Mouse (Mus musculus) forebrain, postnatal 0 days (tissue): ENCODE results near the gene Olfr1382. TPM values are rescaled to one million over a fixed set of nuclear protein-coding genes. Genes with fewer than 3 reads are reported as not detected.
"Not testable (repeated sequence)": the region's sequence is repeated elsewhere in the genome, so short reads cannot be mapped to it uniquely, and the experiment has no call there.

ENCODE experiments used
- ATAC-seq: fragments of 200-750 bp; cut with Nextera tagmentation; 2 replicates; pipeline ENCODE4 v1.8.0; 2017; ENCODE audit warnings: mild to moderate bottlenecking, moderate library complexity
- DNase-seq: peaks from one replicate; pipeline ENCODE4 v3.0.0-alpha.2; 2015
- H3K27ac ChIP-seq: fragments of 300-500 bp; sonication (generic); 2 replicates; pipeline ENCODE4 v1.5.1; 2014; ENCODE audit warnings: low read depth, mild to moderate bottlenecking, antibody characterized with exemption, low read length, moderate library complexity, mixed read lengths
- H3K27me3 ChIP-seq: fragments of 300-500 bp; sonication (generic); 2 replicates; pipeline ENCODE4 v1.6.1; 2014; ENCODE audit warnings: mild to moderate bottlenecking, low read length, mixed read lengths; ENCODE audit not compliant: insufficient read depth
- H3K36me3 ChIP-seq: fragments of 300-500 bp; sonication (generic); 2 replicates; pipeline ENCODE4 v1.6.1; 2014; ENCODE audit warnings: mild to moderate bottlenecking, moderate library complexity; ENCODE audit not compliant: insufficient read depth
- H3K4me1 ChIP-seq: fragments of 300-500 bp; sonication (generic); 2 replicates; pipeline ENCODE4 v1.6.1; 2014; ENCODE audit warnings: antibody characterized with exemption; ENCODE audit not compliant: insufficient read depth
- H3K4me2 ChIP-seq: fragments of 300-500 bp; sonication (generic); 2 replicates; pipeline ENCODE4 v1.6.1; 2014; ENCODE audit warnings: low read depth, mild to moderate bottlenecking, moderate library complexity
- H3K4me3 ChIP-seq: fragments of 300-500 bp; sonication (generic); 2 replicates; pipeline ENCODE4 v1.5.1; 2014; ENCODE audit warnings: low read depth, low read length, mixed read lengths
- H3K9ac ChIP-seq: fragments of 300-500 bp; sonication (generic); 2 replicates; pipeline ENCODE4 v1.6.1; 2014; ENCODE audit warnings: mild to moderate bottlenecking
- H3K9me3 ChIP-seq: fragments of 300-500 bp; sonication (generic); 2 replicates; pipeline ENCODE4 v1.6.1; 2016; ENCODE audit warnings: low read length
- CTCF ChIP-seq: sonication (generic); IDR thresholded peaks from 2 replicates; pipeline ENCODE4 v1.5.1; 2016; ENCODE audit warnings: antibody characterized with exemption, control low read depth, low read depth
- WGBS: fragments of 180-500 bp; shearing (Covaris S2); extraction: QIAGEN DNeasy Blood & Tissue Kit; methylation state at CpG from one replicate; pipeline ENCODE4 v1.1.7; 2014; 5-methylcytosine and 5-hydroxymethylcytosine counted together
- polyA plus RNA-seq: library from polyadenylated mRNA; unstranded; fragments of >200 nt; fragmentation: Nextera tagmentation; extraction: Ambion mirVana; gene quantifications from 2 replicates; pipeline ENCODE4 v1.2.1, GENCODE M21; 2015
- total RNA-seq: library from RNA; depleted of rRNA; stranded (reverse); fragments of >200 nt; gene quantifications from 2 replicates; pipeline ENCODE4 v1.2.3, GENCODE M21; 2014; rRNA removed

Olfr1382 gene
- total and polyA plus RNA-seq, 2 experiments from 2014 or later = not detected

DNA sequence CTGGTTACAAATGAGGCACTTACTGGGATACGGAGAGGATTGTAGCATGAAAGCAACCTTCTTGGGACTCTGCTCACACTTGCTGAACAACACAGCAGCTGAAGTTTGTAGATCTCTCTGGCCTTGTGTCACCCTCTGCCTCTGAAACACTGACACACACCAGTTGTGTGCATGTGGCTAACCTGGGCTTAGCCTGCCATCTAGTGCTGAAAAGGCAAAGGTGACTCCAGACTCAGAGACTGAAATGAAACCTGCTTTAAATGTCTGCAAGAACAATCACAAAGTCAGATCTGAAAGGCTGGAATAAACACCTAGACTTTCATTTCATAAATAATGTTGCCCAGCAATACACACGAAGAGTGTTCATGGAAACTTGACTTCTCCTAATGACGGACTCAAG is 26.0 kb downstream of the Olfr1382 start:
- not testable (repeated sequence) for H3K27me3 ChIP-seq, ATAC-seq, H3K9ac ChIP-seq, H3K9me3 ChIP-seq, H3K4me1 ChIP-seq, H3K27ac ChIP-seq, H3K4me2 ChIP-seq, H3K4me3 ChIP-seq, H3K36me3 ChIP-seq
- peak; percentile 44 for TF ChIP-seq CTCF
- 91% methylated on average over 3 of the region's 3 CpGs for WGBS
- DNase-seq = peak; percentile 4

DNA sequence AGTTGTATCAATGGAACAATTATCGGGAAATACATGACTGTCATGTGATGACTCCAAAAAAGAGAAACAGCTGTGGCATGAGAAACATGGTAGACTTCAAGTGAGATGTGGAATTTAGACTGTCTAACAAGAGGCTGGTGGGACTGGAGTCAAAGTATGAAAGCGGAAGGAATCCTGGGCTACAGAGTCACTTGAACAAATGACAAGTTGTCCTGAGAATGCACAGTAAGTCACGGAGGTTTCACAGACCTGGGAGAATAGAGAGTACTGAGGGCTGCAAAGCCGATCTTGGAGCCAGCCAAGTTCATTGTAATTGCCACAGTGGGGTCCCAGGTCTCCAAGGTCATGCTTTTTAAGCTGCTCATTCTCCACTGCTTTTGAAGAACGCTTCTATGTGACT is 28.5 kb downstream of the Olfr1382 start, which contains the start of gene Olfr1380:
Gene Olfr1380, plus strand, starts transcription at position 301 of the 400 bp plus-strand sequence.
- H3K4me2 ChIP-seq, H3K4me1 ChIP-seq, H3K27me3 ChIP-seq, H3K4me3 ChIP-seq, ATAC-seq, H3K9me3 ChIP-seq, H3K27ac ChIP-seq, H3K36me3 ChIP-seq, H3K9ac ChIP-seq, DNase-seq: not testable (repeated sequence)
- WGBS = 62% methylated on average over 5 of the region's 5 CpGs

DNA sequence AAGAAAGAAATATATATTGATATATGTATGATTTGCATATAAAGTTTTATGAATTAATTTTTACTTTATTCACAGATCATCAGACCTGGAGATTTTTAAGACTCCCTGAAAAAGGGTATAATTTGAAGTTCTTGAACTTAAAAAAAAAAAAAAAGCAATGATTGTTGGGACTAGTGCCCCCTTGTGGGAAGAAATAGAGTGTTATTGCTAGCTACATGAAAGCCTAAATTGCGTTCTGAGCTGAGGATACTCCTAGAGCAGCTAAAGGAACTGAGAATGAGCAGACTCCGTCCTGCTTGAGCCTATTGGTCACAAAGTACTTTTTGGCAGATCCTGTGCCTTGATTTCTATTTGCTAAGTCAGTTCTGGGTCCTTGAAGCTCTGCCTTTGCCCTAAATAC is 47.0 kb downstream of the Olfr1382 start:
- H3K9ac ChIP-seq, H3K27ac ChIP-seq, ATAC-seq, H3K4me1 ChIP-seq, H3K27me3 ChIP-seq, H3K4me3 ChIP-seq, H3K9me3 ChIP-seq, H3K4me2 ChIP-seq, H3K36me3 ChIP-seq: not testable (repeated sequence)
- peak; percentile 0 for DNase-seq
- 34% methylated on average over 2 of the region's 2 CpGs for WGBS
- peak; percentile 37 for TF ChIP-seq CTCF

DNA sequence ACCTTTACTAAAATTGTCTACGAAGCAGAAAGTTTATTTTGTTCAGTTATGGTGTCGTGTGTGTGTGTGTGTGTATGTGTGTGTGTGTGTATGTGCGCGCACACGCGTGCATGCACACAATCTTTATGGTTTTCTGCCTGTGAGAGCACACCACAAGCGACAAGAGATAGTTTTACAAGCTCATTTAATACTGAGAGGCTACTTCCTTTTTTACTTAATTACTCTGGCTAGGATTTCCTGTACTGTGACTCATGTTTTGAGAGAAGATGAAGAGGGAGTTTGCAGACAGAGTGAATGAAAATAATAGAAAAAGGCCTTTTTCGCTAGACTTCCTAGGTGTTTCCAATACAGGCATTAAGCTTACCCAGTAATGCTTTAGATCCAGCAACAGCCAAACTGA is 52.4 kb downstream of the Olfr1382 start:
- H3K4me2 ChIP-seq, H3K9me3 ChIP-seq, ATAC-seq, H3K36me3 ChIP-seq, H3K27ac ChIP-seq, DNase-seq, H3K4me1 ChIP-seq, H3K9ac ChIP-seq, H3K27me3 ChIP-seq, H3K4me3 ChIP-seq: not testable (repeated sequence)
- 87% methylated on average over 8 of the region's 8 CpGs for WGBS

Other genes with a start within 250 kb of the Olfr1382 start
- gene Olfr1393, start 249.9 kb upstream of the Olfr1382 start, total RNA-seq = 0.08 and 0.48 TPM in 2 replicates
- gene Olfr1393, start 249.9 kb upstream of the Olfr1382 start, polyA plus RNA-seq = 0.10 TPM in 1 of 2 replicates, not detected in the other
- 0.31 and 0.95 TPM in 2 replicates for gene Olfr1392, start 243.0 kb upstream of the Olfr1382 start, total RNA-seq
- gene Olfr1392, start 243.0 kb upstream of the Olfr1382 start, polyA plus RNA-seq = 0.12 TPM in 1 of 2 replicates, not detected in the other
- 0.10 TPM in 1 of 2 replicates, not detected in the other for gene Olfr10, start 223.5 kb upstream of the Olfr1382 start, total RNA-seq
- gene Olfr10, start 223.5 kb upstream of the Olfr1382 start, polyA plus RNA-seq = not detected in 2 replicates
- not detected in 2 replicates for gene Olfr1391, start 205.5 kb upstream of the Olfr1382 start, total RNA-seq
- not detected in 2 replicates for gene Olfr1391, start 205.5 kb upstream of the Olfr1382 start, polyA plus RNA-seq
- not detected in 2 replicates for gene Olfr1390, start 193.1 kb upstream of the Olfr1382 start, total RNA-seq
- gene Olfr1390, start 193.1 kb upstream of the Olfr1382 start, polyA plus RNA-seq = not detected in 2 replicates
- not detected in 2 replicates for gene Olfr1389, start 105.2 kb upstream of the Olfr1382 start, total RNA-seq
- gene Olfr1389, start 105.2 kb upstream of the Olfr1382 start, polyA plus RNA-seq = not detected in 2 replicates
- gene Olfr1388, start 91.6 kb upstream of the Olfr1382 start, total RNA-seq = 0.05 TPM in 1 of 2 replicates, not detected in the other
- 0.04 TPM in 1 of 2 replicates, not detected in the other for gene Olfr1388, start 91.6 kb upstream of the Olfr1382 start, polyA plus RNA-seq
- not detected in 2 replicates for gene Olfr1387, start 72.9 kb upstream of the Olfr1382 start, total RNA-seq
- gene Olfr1387, start 72.9 kb upstream of the Olfr1382 start, polyA plus RNA-seq = not detected in 2 replicates
- not detected in 2 replicates for gene Olfr1386, start 63.2 kb upstream of the Olfr1382 start, total RNA-seq
- gene Olfr1386, start 63.2 kb upstream of the Olfr1382 start, polyA plus RNA-seq = not detected in 2 replicates
- gene Olfr1385, start 39.2 kb upstream of the Olfr1382 start, total RNA-seq = 0.05 TPM in 1 of 2 replicates, not detected in the other
- not detected in 2 replicates for gene Olfr1385, start 39.2 kb upstream of the Olfr1382 start, polyA plus RNA-seq
- not detected in 2 replicates for gene Olfr1384, start 21.5 kb upstream of the Olfr1382 start, total RNA-seq
- gene Olfr1384, start 21.5 kb upstream of the Olfr1382 start, polyA plus RNA-seq = not detected in 2 replicates
- gene Olfr1383, start 8.6 kb upstream of the Olfr1382 start, total RNA-seq = not detected in 2 replicates
- not detected in 2 replicates for gene Olfr1383, start 8.6 kb upstream of the Olfr1382 start, polyA plus RNA-seq
- gene Olfr1381, start 15.2 kb downstream of the Olfr1382 start, total RNA-seq = not detected in 2 replicates
- gene Olfr1381, start 15.2 kb downstream of the Olfr1382 start, polyA plus RNA-seq = not detected in 2 replicates
- gene Olfr1380, start 28.6 kb downstream of the Olfr1382 start, total RNA-seq = not detected in 2 replicates
- not detected in 2 replicates for gene Olfr1380, start 28.6 kb downstream of the Olfr1382 start, polyA plus RNA-seq
- gene Flt4, start 81.0 kb downstream of the Olfr1382 start, total RNA-seq = 2.2 and 2.9 TPM in 2 replicates
- gene Flt4, start 81.0 kb downstream of the Olfr1382 start, polyA plus RNA-seq = 1.0 and 1.1 TPM in 2 replicates
- 2.7 TPM in 1 of 2 replicates, not detected in the other for gene Scgb3a1, start 135.4 kb downstream of the Olfr1382 start, total RNA-seq
- gene Scgb3a1, start 135.4 kb downstream of the Olfr1382 start, polyA plus RNA-seq = 0.44 TPM in 1 of 2 replicates, not detected in the other
- 45.4 and 63.9 TPM in 2 replicates for gene Cnot6, start 184.5 kb downstream of the Olfr1382 start, total RNA-seq
- gene Cnot6, start 184.5 kb downstream of the Olfr1382 start, polyA plus RNA-seq = 19.4 and 31.9 TPM in 2 replicates